Mouse (Mus musculus) limb, embryonic 14.5 days (tissue): ENCODE results near the gene Sft2d1. TPM values are rescaled to one million over a fixed set of nuclear protein-coding genes. Genes with fewer than 3 reads are reported as not detected.

ENCODE experiments used
- ATAC-seq: fragments of 200-750 bp; cut with Nextera tagmentation; 2 replicates; pipeline ENCODE4 v1.8.0; 2017; ENCODE audit warnings: low read depth, moderate number of reproducible peaks, moderate TSS enrichment; ENCODE audit not compliant: low FRiP score
- DNase-seq: peaks from one replicate; pipeline ENCODE4 v3.0.0-alpha.2; 2015; ENCODE audit warnings: low spot score
- H3K27ac ChIP-seq: fragments of 300-500 bp; sonication (generic); replicated peaks from 2 replicates; pipeline ENCODE4 v1.5.1; 2014; ENCODE audit warnings: low read depth, mild to moderate bottlenecking, low read length, moderate library complexity, mixed read lengths
- H3K27me3 ChIP-seq: fragments of 300-500 bp; sonication (generic); 2 replicates; pipeline ENCODE4 v1.6.1; 2014; ENCODE audit warnings: low read length, mixed read lengths; ENCODE audit not compliant: control insufficient read depth, insufficient read depth
- H3K36me3 ChIP-seq: fragments of 300-500 bp; sonication (generic); 2 replicates; pipeline ENCODE4 v1.6.1; 2014; ENCODE audit warnings: mild to moderate bottlenecking, low read length, moderate library complexity, mixed read lengths; ENCODE audit not compliant: control insufficient read depth, insufficient read depth
- H3K4me1 ChIP-seq: fragments of 300-500 bp; sonication (generic); 2 replicates; pipeline ENCODE4 v1.6.1; 2014; ENCODE audit warnings: antibody characterized with exemption, low read length, mixed read lengths; ENCODE audit not compliant: control insufficient read depth, insufficient read depth
- H3K4me2 ChIP-seq: fragments of 300-500 bp; sonication (generic); replicated peaks from 2 replicates; pipeline ENCODE4 v1.6.1; 2014; ENCODE audit warnings: low read depth, mild to moderate bottlenecking, low read length, moderate library complexity; ENCODE audit not compliant: severe bottlenecking
- H3K4me3 ChIP-seq: fragments of 300-500 bp; sonication (generic); replicated peaks from 2 replicates; pipeline ENCODE4 v1.5.1; 2014; ENCODE audit warnings: low read length
- H3K9ac ChIP-seq: fragments of 300-500 bp; sonication (generic); 2 replicates; pipeline ENCODE4 v1.6.1; 2014; ENCODE audit warnings: mild to moderate bottlenecking, low read depth, low read length, moderate library complexity; ENCODE audit not compliant: severe bottlenecking
- H3K9me3 ChIP-seq: fragments of 300-500 bp; sonication (generic); 2 replicates; pipeline ENCODE4 v1.6.1; 2016; ENCODE audit warnings: low read length; ENCODE audit not compliant: control insufficient read depth
- POLR2A ChIP-seq: fragments of 200-500 bp; IDR thresholded peaks from 2 replicates; pipeline ENCODE4 v1.8.0; 2012; ENCODE audit warnings: inconsistent platforms, mild to moderate bottlenecking, moderate library complexity, borderline replicate concordance; ENCODE audit not compliant: insufficient read depth, insufficient read length; ENCODE audit errors: extremely low read depth
- WGBS: fragments of 180-500 bp; shearing (Covaris S2); extraction: QIAGEN DNeasy Blood & Tissue Kit; methylation state at CpG from one replicate; pipeline ENCODE4 v1.1.7; 2014; 5-methylcytosine and 5-hydroxymethylcytosine counted together
- polyA plus RNA-seq, 2 experiments: library from polyadenylated mRNA; depleted of rRNA in 1 of 2; stranded (reverse) in 1 of 2; unstranded in 1 of 2; fragments of >200 nt; fragmentation: Nextera tagmentation in 1 of 2; extraction: Ambion mirVana in 1 of 2; gene quantifications; 2 replicates each; pipeline versions ENCODE4 v1.2.1 to v1.2.3; 2012 to 2014

Sft2d1 gene
- polyA plus RNA-seq, 2 experiments = 70.1 to 103 TPM

DNA sequence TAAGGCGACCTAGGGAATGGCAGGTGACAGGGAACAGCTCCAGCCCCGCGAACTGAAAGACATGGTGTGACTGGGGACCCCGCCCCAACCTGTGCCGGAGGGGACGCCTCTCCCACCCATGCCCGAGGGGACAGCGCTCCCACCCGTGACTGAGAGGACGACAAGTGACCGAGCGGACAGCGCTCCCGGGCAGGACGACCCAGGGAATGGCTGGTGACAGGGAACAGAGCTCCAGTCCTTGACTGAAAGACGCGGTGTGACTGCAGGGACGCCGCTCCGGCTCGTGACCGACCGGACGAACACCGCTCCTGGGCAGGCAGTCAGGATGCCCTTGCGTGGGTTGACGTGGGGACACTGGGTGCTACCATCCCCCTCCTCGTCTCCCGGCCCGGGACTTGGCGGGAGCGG, 26.6 kb upstream of the Sft2d1 start:
- Histone ChIP-seq H3K4me1 (peaks cover 13% of the 10 kb centered on the region; the same call in 1 of the 2 replicates), H3K27me3 (no peaks in the 10 kb centered on the region; the same call in 1 of the 2 replicates), H3K4me2 (peak overlapping the region; percentile 100), H3K9me3 (no peaks in the 10 kb centered on the region), H3K9ac (peak overlapping the region; percentile 75), H3K27ac (no peak overlapping the region; the same call in 1 of the 2 replicates), H3K4me3 (peak overlapping the region; percentile 87), H3K36me3 (0 out of 2 replicates have a peak, but pooled peaks cover 4% of the 10 kb centered on the region)
- DNase-seq (peak; percentile 11), ATAC-seq (no peak)
- under 1% methylated on average over 32 of the region's 32 CpGs for WGBS
- TF ChIP-seq POLR2A = no peak

GRCm38 (mm10) chr17:8285056-8285455, 25.8 kb upstream of the Sft2d1 start:
- Histone ChIP-seq H3K4me1 (peaks cover 13% of the 10 kb centered on the region; the same call in 1 of the 2 replicates), H3K4me2 (peak overlapping the region; percentile 100; the same call in 1 of the 2 replicates), H3K27me3 (no peaks in the 10 kb centered on the region; the same call in 1 of the 2 replicates), H3K36me3 (0 out of 2 replicates have a peak, but pooled peaks cover 9% of the 10 kb centered on the region), H3K4me3 (peak overlapping the region; percentile 87), H3K27ac (no peak overlapping the region), H3K9me3 (no peaks in the 10 kb centered on the region), H3K9ac (no peak overlapping the region)
- DNase-seq (no peak), ATAC-seq (no peak)
- TF ChIP-seq POLR2A = no peak
- 37% methylated on average over 8 of the region's 8 CpGs for WGBS

- Histone ChIP-seq H3K4me3 (no peak overlapping the region), H3K9me3 (no peaks in the 10 kb centered on the region), H3K4me1 (peaks cover 13% of the 10 kb centered on the region; the same call in 1 of the 2 replicates), H3K9ac (no peak overlapping the region), H3K36me3 (0 out of 2 replicates have a peak, but pooled peaks cover 9% of the 10 kb centered on the region), H3K27ac (no peak overlapping the region), H3K27me3 (no peaks in the 10 kb centered on the region; the same call in 1 of the 2 replicates), H3K4me2 (no peak overlapping the region)
- no peak for TF ChIP-seq POLR2A
- 90% methylated on average over 4 of the region's 4 CpGs for WGBS
- ATAC-seq (no peak), DNase-seq (no peak)
Measured at GRCm38 (mm10) chr17:8286987-8287386, 23.9 kb upstream of the Sft2d1 start.

DNA sequence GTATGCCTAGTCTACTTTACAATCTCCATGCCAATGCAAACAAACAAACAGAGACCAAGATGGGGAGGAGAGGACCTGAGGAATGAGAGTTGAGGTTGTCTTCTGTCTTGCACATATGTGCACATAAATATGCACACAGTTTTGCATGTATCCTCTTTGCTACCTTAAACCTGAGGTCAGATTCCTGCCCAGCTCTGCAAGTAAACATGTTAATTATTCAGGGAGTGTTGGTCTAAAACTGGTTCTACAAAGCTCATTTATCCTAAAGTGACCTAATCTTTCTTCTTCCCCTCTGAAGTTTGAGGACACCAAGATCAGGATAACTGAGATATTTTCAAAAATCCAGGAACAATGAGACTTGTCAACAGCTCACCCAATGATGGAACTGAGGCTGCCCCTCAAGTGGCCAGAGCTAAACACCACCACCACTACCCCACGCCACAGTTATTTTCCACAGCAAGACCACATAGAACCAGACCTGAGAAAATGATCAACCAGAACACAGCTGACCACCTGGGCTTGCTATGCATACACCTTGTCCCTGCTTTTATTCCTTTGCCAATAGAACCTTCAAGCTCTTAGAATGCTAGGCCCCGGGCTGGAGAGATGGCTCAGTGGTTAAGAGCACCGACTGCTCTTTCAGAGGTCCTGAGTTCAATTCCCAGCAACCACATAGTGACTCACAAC, 20.8 kb upstream of the Sft2d1 start:
- Histone ChIP-seq H3K9ac (no peak overlapping the region), H3K9me3 (no peaks in the 10 kb centered on the region), H3K4me2 (no peak overlapping the region), H3K4me3 (no peak overlapping the region), H3K4me1 (0 out of 2 replicates have a peak, but pooled peaks cover under 1% of the 10 kb centered on the region), H3K36me3 (peaks cover 14% of the 10 kb centered on the region), H3K27me3 (no peaks in the 10 kb centered on the region), H3K27ac (no peak overlapping the region)
- WGBS = 90% methylated on average over 3 of the region's 3 CpGs
- ATAC-seq (no peak), DNase-seq (no peak)
- no peak for TF ChIP-seq POLR2A

DNA sequence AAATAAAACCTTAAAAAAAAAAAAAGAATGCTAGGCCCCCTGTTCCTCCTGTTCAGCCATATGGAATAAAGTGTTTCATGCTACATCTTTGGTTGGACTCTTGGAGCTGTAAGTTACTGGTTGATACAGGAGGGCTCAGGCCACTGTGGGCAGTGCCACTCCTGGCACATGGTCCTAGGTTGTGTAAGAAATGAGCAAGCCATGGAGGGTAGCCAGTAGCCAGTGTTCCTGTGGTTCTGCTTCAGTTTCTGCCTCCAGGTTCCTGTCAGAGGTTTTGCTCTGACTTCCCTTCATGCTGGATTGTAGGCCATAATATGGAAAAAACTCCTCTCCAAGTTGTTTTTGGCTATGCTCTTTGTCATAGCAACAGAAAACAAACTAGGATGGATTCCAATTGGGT, 20.2 kb upstream of the Sft2d1 start:
- H3K9me3 ChIP-seq = no peaks in the 10 kb centered on the region
- no peaks in the 10 kb centered on the region for H3K27me3 ChIP-seq
- no peaks in the 10 kb centered on the region for H3K4me1 ChIP-seq
- no peak overlapping the region for H3K9ac ChIP-seq
- H3K4me3 ChIP-seq = no peak overlapping the region
- no peak overlapping the region for H3K4me2 ChIP-seq
- peaks cover 14% of the 10 kb centered on the region for H3K36me3 ChIP-seq
- no peak for DNase-seq
- H3K27ac ChIP-seq = no peak overlapping the region
- no peak for ATAC-seq
- TF ChIP-seq POLR2A = no peak

DNA sequence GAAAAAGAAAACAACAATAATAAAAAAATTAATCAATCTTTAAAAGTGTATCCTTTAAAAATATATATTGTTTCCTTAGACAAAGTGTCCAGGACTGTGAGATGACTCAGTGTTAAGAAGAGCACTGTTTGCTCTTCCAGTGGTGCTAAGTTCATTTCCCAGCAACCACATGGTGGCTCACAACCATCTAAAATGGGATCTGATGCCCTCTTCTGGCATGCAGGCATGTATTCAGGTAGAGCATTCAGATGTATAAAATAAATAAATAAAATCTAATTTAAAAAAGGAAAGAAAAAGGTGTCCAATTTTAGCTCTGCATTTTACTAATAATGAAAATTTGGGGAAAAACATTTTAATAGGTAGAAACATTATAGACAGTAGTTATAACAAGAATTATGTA, 15.1 kb upstream of the Sft2d1 start:
- no peak overlapping the region for H3K4me2 ChIP-seq
- H3K4me3 ChIP-seq = no peak overlapping the region
- ATAC-seq (no peak), DNase-seq (no peak)
- H3K4me1 ChIP-seq = no peaks in the 10 kb centered on the region
- H3K9ac ChIP-seq = no peak overlapping the region
- no peaks in the 10 kb centered on the region for H3K27me3 ChIP-seq
- TF ChIP-seq POLR2A = no peak
- H3K9me3 ChIP-seq = no peaks in the 10 kb centered on the region
- H3K27ac ChIP-seq = no peak overlapping the region
- H3K36me3 ChIP-seq = peaks cover 15% of the 10 kb centered on the region
